Comparison of ENCODE assay signal across 8 mouse cellular contexts in genomic region chr11:100849456-100850037, GRCm38 (mm10). TPM values are rescaled to one million over a fixed set of nuclear protein-coding genes. Genes with fewer than 3 reads are reported as not detected.
DNase-seq lines count a peak whose midpoint lies in the region; ATAC-seq and TF ChIP-seq lines count a peak whose summit lies in the region.

No protein-coding gene starts in this region.

- peak; percentile 15; the same call in 1 of the 2 replicates for ATAC-seq in forebrain, embryonic 15.5 days (replicated peaks)
- peak; percentile 18; the same call in 1 of the 2 replicates for ATAC-seq in liver, embryonic 16.5 days (ENCODE audit: low read depth)

- no peaks in the 10 kb centered on the region for H3K9me3 ChIP-seq in heart, embryonic 10.5 days
- no peaks in the 10 kb centered on the region for H3K9me3 ChIP-seq in E14TG2a.4 (ENCODE audit: low read length)
- no peaks in the 10 kb centered on the region for H3K9me3 ChIP-seq in forebrain, embryonic 15.5 days
- no peaks in the 10 kb centered on the region for H3K9me3 ChIP-seq in liver, embryonic 16.5 days (replicated peaks; ENCODE audit: control insufficient read depth, low read length)

- H3K4me2 ChIP-seq in forebrain, embryonic 15.5 days (replicated peaks), result peak overlapping the region; percentile 87
- peak overlapping the region; percentile 88 for H3K4me2 ChIP-seq in liver, embryonic 16.5 days (ENCODE audit: low read depth, low read length)

- H3K27me3 ChIP-seq in heart, embryonic 10.5 days (ENCODE audit: insufficient read depth, poor library complexity, severe bottlenecking), result peaks cover 32% of the 10 kb centered on the region
- peaks cover 72% of the 10 kb centered on the region for H3K27me3 ChIP-seq in E14TG2a.4 (ENCODE audit: insufficient read depth, low read length)
- peaks cover 18% of the 10 kb centered on the region for H3K27me3 ChIP-seq in forebrain, embryonic 15.5 days
- H3K27me3 ChIP-seq in liver, embryonic 16.5 days (ENCODE audit: control insufficient read depth, insufficient read depth, low read depth, low read length), result peaks cover 2% of the 10 kb centered on the region; the same call in 1 of the 2 replicates

- peak overlapping the region; percentile 79 for H3K9ac ChIP-seq in forebrain, embryonic 15.5 days (replicated peaks)
- H3K9ac ChIP-seq in liver, embryonic 16.5 days (ENCODE audit: low read depth, low read length), result peak overlapping the region; percentile 84

- DNase-seq in heart, embryonic 10.5 days (ENCODE audit: low spot score), result no peak
- DNase-seq in heart, adult 8-10 months (ENCODE audit: low spot score), result no peak
- DNase-seq in right cerebral cortex, postnatal 25 days, result no peak
- no peak for DNase-seq in ovary, postnatal 36 days (ENCODE audit: low spot score)
- no peak for DNase-seq in adrenal gland, adult 2 months

- peaks cover 36% of the 10 kb centered on the region for H3K4me1 ChIP-seq in heart, embryonic 10.5 days
- H3K4me1 ChIP-seq in E14TG2a.4 (replicated peaks; ENCODE audit: low read depth, low read length), result peaks cover 18% of the 10 kb centered on the region
- H3K4me1 ChIP-seq in forebrain, embryonic 15.5 days, result peaks cover 26% of the 10 kb centered on the region
- H3K4me1 ChIP-seq in liver, embryonic 16.5 days (ENCODE audit: control insufficient read depth, low read depth, low read length), result peaks cover 39% of the 10 kb centered on the region

- no peaks in the 10 kb centered on the region for H3K36me3 ChIP-seq in heart, embryonic 10.5 days
- no peaks in the 10 kb centered on the region for H3K36me3 ChIP-seq in E14TG2a.4 (ENCODE audit: insufficient read depth, low read length)
- no peaks in the 10 kb centered on the region for H3K36me3 ChIP-seq in forebrain, embryonic 15.5 days
- H3K36me3 ChIP-seq in liver, embryonic 16.5 days (ENCODE audit: control insufficient read depth, insufficient read depth), result no peaks in the 10 kb centered on the region

- peak overlapping the region; percentile 99 for H3K4me3 ChIP-seq in heart, embryonic 10.5 days
- H3K4me3 ChIP-seq in E14TG2a.4 (replicated peaks; ENCODE audit: low read length), result peak overlapping the region; percentile 85
- peak overlapping the region; percentile 60 for H3K4me3 ChIP-seq in forebrain, embryonic 15.5 days
- H3K4me3 ChIP-seq in liver, embryonic 16.5 days (ENCODE audit: low read depth, low read length), result peak overlapping the region; percentile 79

- no peak for TF ChIP-seq CTCF in E14TG2a.4 (conservative IDR thresholded peaks at IDR 0.05; ENCODE audit: low read length)

- H3K27ac ChIP-seq in heart, embryonic 10.5 days, result peak overlapping the region; percentile 99
- peak overlapping the region; percentile 72; the same call in 1 of the 2 replicates for H3K27ac ChIP-seq in forebrain, embryonic 15.5 days (replicated peaks)
- peak overlapping the region; percentile 85 for H3K27ac ChIP-seq in liver, embryonic 16.5 days (ENCODE audit: low read length)

- under 1% methylated on average over 13 of the region's 13 CpGs for WGBS in heart, embryonic 10.5 days
- 1% methylated on average over 13 of the region's 13 CpGs for WGBS in forebrain, embryonic 15.5 days
- 3% methylated on average over 13 of the region's 13 CpGs for WGBS in liver, embryonic 16.5 days (ENCODE audit: insufficient replicate concordance)

RNA-seq across cellular contexts. Expression of gene Stat5b, which starts 1.0 kb away (rescaled TPM):
- polyA plus RNA-seq in heart, embryonic 10.5 days (2016; fragmentation: Nextera tagmentation; extraction: Ambion mirVana), result 25.7 and 30.1 TPM in 2 replicates
- 10 to 100 TPM; 57.2 to 64.8 (median 62.7) TPM for total RNA-seq in heart, adult 8-10 months (2022)
- polyA plus RNA-seq in forebrain, embryonic 15.5 days (2015; fragmentation: Nextera tagmentation; extraction: Ambion mirVana), result 11.4 and 13.3 TPM in 2 replicates
- polyA plus RNA-seq in liver, embryonic 16.5 days (2015; fragmentation: Nextera tagmentation; extraction: Ambion mirVana), result 21.8 and 22.6 TPM in 2 replicates
- 10 to 100 TPM; 60.3 to 65.3 TPM for total RNA-seq in adrenal gland, adult 2 months (2021)
- 43.8 and 53.8 TPM in 2 replicates for polyA plus RNA-seq in adrenal gland, adult 2 months (2012; rRNA removed)

RNA-seq across cellular contexts. Expression of gene Stat5a, which starts 9.6 kb away (rescaled TPM):
- polyA plus RNA-seq in heart, embryonic 10.5 days (2016; fragmentation: Nextera tagmentation; extraction: Ambion mirVana), result 6.2 and 6.6 TPM in 2 replicates
- 10 to 100 TPM; 16.5 to 26.5 (median 21.6) TPM for total RNA-seq in heart, adult 8-10 months (2022)
- polyA plus RNA-seq in forebrain, embryonic 15.5 days (2015; fragmentation: Nextera tagmentation; extraction: Ambion mirVana), result 0.71 and 1.0 TPM in 2 replicates
- 8.1 and 8.3 TPM in 2 replicates for polyA plus RNA-seq in liver, embryonic 16.5 days (2015; fragmentation: Nextera tagmentation; extraction: Ambion mirVana)
- 10 to 100 TPM; 27.0 to 38.0 TPM for total RNA-seq in adrenal gland, adult 2 months (2021)
- polyA plus RNA-seq in adrenal gland, adult 2 months (2012; rRNA removed), result 45.1 and 51.2 TPM in 2 replicates
